Mouse (Mus musculus): ENCODE results near the gene Itga10. TPM values are rescaled to one million over a fixed set of nuclear protein-coding genes. Genes with fewer than 3 reads are reported as not detected.
"Not testable (repeated sequence)": the region's sequence is repeated elsewhere in the genome, so short reads cannot be mapped to it uniquely, and the experiment has no call there.

Gene Itga10
- total RNA-seq (2021), result 1 to 10 TPM; 2.3 to 2.5 TPM
- long read RNA-seq, experiment 1, partial matches to known transcripts, result 0 of 2 reads
- long read RNA-seq, experiment 1, other reads (novel, unspliced or antisense), result 2 of 2 reads
- long read RNA-seq, experiment 2, result 0 reads

GRCm38 (mm10) chr3:96645018-96645649 lies at the start of gene Itga10:
Gene Itga10 (plus strand): TSS chr3:96645584.
- DNase-seq (ENCODE audit: low spot score in 2 of 2), result peak; percentile 28 to 36

GRCm38 (mm10) chr3:96595661-96596060 lies 49.7 kb upstream of the Itga10 start:
- DNase-seq (ENCODE audit: low spot score in 2 of 2), result peak in 1 of 2 experiments; percentile 58

GRCm38 (mm10) chr3:96596228-96596707 lies 49.1 kb upstream of the Itga10 start, which contains the start of gene Ankrd34a:
Gene Ankrd34a (plus strand): TSS chr3:96596636.
- peak; percentile 73 to 87 for DNase-seq (ENCODE audit: low spot score in 2 of 2)

GRCm38 (mm10) chr3:96596855-96597254 lies 48.5 kb upstream of the Itga10 start:
- DNase-seq (ENCODE audit: low spot score in 2 of 2), result peak in 1 of 2 experiments; percentile 47

GRCm38 (mm10) chr3:96597435-96597891 lies 47.9 kb upstream of the Itga10 start:
- DNase-seq (ENCODE audit: low spot score in 2 of 2), result no peak

DNA sequence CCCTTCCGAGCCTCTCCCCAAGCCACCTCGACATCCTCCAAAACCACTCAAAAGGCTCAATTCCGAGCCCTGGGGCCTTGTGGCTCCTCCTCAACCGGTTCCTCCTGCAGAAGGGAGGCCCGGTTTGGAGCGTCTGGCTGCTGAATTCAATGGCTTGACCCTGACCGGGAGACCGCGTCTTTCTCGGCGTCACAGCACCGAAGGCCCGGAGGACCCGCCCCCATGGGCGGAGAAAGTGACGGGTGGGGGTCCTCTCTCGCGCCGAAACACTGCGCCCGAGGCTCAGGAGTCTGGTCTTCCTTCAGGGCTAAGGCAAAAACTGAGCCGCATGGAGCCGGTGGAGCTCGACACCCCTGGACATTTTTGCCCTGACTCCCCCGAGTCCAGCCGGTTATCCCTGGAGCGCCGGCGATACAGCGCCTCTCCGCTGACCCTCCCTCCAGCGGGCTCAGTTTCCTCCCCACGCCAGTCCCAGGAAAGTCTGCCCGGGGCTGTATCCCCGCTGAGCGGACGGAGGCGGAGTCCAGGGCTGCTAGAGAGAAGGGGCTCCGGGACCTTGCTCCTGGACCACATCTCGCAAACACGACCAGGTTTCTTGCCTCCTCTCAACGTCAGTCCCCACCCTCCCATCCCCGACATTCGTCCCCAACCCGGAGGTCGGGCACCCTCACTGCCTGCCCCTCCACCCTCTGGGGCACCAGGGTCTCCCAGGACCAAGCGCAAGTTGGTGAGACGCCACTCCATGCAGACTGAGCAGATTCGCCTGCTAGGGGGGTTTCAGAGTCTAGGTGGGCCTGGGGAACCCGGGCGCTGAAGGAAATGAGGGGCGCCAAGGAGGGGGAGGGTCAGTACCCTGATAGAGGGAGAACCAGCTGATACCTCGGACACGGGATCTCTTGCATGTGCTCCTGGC lies 47.0 kb upstream of the Itga10 start:
- peak in 1 of 2 experiments; percentile 48 for DNase-seq (ENCODE audit: low spot score in 2 of 2)

DNA sequence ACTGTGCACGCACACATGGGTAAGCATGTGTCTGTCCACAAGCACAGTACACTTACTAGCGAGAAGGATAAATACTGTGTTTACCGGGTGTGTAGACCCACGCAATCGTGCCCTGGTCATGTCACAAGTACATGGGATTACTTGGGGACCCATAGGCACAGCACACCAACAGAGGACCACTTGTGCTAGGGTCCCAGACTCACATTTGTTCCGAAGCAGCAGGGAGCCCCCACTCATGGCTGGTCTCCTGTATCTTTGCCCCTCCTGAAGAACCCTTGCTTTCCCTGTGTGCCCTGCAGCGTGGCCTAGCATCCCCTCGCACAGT lies 46.4 kb upstream of the Itga10 start:
- no peak for DNase-seq (ENCODE audit: low spot score in 2 of 2)

- DNase-seq (ENCODE audit: low spot score in 2 of 2), result no peak
Measured at GRCm38 (mm10) chr3:96599411-96599810, 46.0 kb upstream of the Itga10 start.

- peak; percentile 89 to 94 for DNase-seq (ENCODE audit: low spot score in 2 of 2)
Measured at GRCm38 (mm10) chr3:96600639-96601250, 44.6 kb upstream of the Itga10 start, which contains the start of gene Lix1l. Gene Lix1l (plus strand): TSS chr3:96601149.

- peak in 1 of 2 experiments; percentile 62 for DNase-seq (ENCODE audit: low spot score in 2 of 2)
Measured at GRCm38 (mm10) chr3:96601251-96601787, 44.1 kb upstream of the Itga10 start.

- DNase-seq (ENCODE audit: low spot score in 2 of 2), result peak in 1 of 2 experiments; percentile 38
Measured at GRCm38 (mm10) chr3:96601941-96602703, 43.3 kb upstream of the Itga10 start.

DNA sequence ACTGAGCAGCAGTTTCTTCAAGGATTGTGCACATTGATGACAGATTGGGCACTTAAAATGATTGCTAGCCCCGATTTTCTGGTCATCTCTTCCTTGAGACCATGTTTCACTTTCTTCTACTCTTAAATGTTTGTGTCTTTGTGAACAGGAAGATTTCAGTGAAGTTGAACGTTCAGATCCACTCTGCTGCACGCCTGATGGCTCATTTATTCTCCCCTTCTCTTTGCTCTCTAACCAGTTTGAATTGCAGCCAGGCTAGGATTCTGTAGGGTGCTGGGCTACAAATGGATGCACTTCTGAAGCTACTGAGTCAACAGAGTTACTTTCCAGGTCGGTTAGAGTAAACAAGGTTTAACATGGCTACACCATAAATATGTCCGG lies 42.7 kb upstream of the Itga10 start:
- DNase-seq (ENCODE audit: low spot score in 2 of 2), result no peak

DNA sequence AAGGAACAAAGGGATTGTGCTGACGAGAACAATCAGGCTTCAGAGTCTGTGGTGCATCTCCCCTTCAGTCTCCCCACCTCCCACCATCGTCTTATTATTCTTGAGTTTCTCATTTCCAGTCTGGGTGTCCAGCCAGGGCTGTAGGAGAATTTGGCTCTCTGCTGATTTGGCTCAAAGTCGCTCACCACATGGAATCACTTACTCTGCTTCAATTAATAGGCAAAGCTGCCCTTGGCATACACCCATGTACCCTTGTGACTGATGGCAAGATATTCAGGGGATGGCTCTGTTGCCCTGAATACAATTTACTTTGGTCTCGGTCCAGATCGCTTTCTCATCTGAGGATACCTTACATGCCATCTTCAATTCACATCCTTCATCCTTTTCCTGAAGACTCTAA lies 42.1 kb upstream of the Itga10 start:
- no peak for DNase-seq (ENCODE audit: low spot score in 2 of 2)

DNA sequence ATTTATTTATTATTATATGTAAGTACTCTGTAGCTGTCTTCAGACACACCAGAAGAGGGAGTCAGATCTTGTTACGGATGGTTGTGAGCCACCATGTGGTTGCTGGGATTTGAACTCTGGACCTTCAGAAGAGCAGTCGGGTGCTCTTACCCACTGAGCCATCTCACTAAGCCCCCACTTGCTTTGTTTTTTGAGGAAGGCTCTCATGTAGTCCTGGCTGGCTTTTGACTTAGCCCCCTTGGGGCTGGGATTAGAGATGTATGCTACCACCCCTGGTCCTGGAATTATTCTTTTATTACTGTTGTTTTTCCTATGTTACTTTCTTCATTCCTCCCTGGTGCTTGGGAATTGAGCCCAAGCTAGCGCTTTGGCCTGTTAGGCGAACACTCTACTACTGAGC lies 39.4 kb upstream of the Itga10 start:
- DNase-seq (ENCODE audit: low spot score in 2 of 2), result not testable (repeated sequence)

GRCm38 (mm10) chr3:96606618-96607017 lies 38.8 kb upstream of the Itga10 start:
- DNase-seq (ENCODE audit: low spot score in 2 of 2), result no peak

- no peak for DNase-seq (ENCODE audit: low spot score in 2 of 2)
Measured at GRCm38 (mm10) chr3:96617941-96618340, 27.4 kb upstream of the Itga10 start.

DNA sequence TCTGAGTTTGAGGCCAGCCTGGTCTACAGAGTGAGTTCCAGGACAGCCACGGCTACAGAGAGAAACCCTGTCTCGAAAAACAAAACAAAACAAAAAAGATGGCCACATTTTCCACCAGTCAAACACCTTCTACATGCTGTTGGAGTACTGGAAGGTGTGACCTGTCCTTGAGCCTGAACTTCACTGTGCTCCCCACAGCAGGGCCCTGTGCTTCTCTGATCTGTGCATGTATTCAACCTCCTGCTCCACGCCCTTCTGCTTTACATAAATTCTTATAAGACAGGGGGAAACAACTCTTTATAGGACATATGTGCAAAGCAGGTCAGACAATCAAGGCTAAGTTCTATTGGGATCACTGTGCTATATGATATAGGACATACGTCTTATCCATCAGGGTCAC lies 22.2 kb upstream of the Itga10 start:
- DNase-seq (ENCODE audit: low spot score in 2 of 2), result no peak

DNA sequence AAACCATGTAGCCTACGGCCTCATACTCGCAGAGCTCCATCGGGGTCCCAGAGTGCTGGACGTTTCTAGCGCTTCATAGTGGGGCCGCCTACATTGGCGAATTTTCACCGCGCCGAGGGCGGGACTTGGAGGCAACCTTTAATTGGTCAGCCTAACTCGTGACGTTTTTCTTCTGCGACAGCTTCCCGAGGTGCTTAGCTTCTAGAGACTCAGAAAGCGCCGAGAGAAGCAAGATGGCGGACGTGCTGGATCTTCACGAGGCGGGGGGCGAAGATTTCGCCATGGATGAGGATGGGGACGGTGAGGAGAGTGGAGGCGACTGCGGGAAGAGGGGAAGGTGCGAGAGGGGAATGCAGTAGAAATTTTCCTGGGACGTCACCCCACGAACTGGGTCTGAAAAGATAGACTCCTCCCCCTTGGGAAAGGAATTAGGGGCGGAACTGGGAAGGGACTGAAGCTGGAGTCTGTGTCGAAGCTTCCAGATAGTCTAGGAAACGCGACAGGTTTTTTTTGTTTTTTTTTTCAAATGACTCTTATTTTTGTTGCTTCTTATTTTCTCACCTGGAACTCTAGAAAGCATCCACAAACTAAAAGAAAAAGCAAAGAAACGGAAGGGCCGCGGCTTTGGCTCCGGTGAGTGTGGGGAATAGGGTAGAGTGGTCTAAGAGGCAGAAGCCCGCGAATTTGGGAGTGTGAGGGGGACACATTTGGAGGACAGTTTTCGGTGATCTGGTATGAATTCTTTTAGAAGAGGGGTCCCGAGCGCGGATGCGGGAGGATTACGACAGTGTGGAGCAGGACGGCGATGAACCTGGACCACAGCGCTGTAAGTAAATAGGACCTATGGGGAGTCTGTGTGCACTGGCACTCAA lies 15.4 kb upstream of the Itga10 start, which contains the start of gene Rbm8a:
Gene Rbm8a (plus strand): TSS at position 205 of the 872 bp plus-strand sequence.
- DNase-seq (ENCODE audit: low spot score in 2 of 2), result peak; percentile 96 to 98

GRCm38 (mm10) chr3:96632058-96632457 lies 13.3 kb upstream of the Itga10 start:
- no peak for DNase-seq (ENCODE audit: low spot score in 2 of 2)
